Comparison of ENCODE assay signal across 9 mouse cellular contexts in genomic region chr11:87519260-87519659, GRCm38 (mm10). TPM values are rescaled to one million over a fixed set of nuclear protein-coding genes. Genes with fewer than 3 reads are reported as not detected.
DNase-seq lines count a peak whose midpoint lies in the region; ATAC-seq and TF ChIP-seq lines count a peak whose summit lies in the region.
"Had no signal": no experiment of that assay in that cellular context is flagged by ENCODE, and none has a peak within 500 bp of the region (broad histone marks: within the 10 kb centered on the region; RNA-seq: fewer than 3 reads in every experiment).

No protein-coding gene starts in this region.

- DNase-seq in kidney, adult 2 months: peak; percentile 40
- peak; percentile 3 to 24 for DNase-seq in CD8-positive naive resting alpha-beta T cell, adult 2 months (ENCODE audit: low read depth in 2 of 2, low spot score in 2 of 2)
- DNase-seq in adrenal gland, postnatal 10 days: peak; percentile 51
- peak; percentile 61 for DNase-seq in embryonic facial prominence, embryonic 11.5 days (ENCODE audit: low spot score)
- DNase-seq in large intestine, adult 2 months (ENCODE audit: low read depth, low spot score): peak; percentile 32
- peak; percentile 58 for DNase-seq in naive thymus-derived CD4-positive, alpha-beta T cell, adult 2 months (ENCODE audit: low read depth)

- 16% methylated on average over 2 of the region's 2 CpGs for WGBS in kidney, adult 2 months
- WGBS in kidney, embryonic 14.5 days: 6% methylated on average over 2 of the region's 2 CpGs
- 13% methylated on average over 2 of the region's 2 CpGs for WGBS in embryonic facial prominence, embryonic 11.5 days
- 6% methylated on average over 2 of the region's 2 CpGs for WGBS in large intestine, adult 2 months
- WGBS in forebrain, embryonic 13.5 days: 14% methylated on average over 2 of the region's 2 CpGs

- H3K36me3 ChIP-seq in kidney, adult 2 months (ENCODE audit: control insufficient read depth, insufficient read depth, low read length): no peaks in the 10 kb centered on the region
- no peaks in the 10 kb centered on the region for H3K36me3 ChIP-seq in kidney, embryonic 14.5 days (ENCODE audit: control insufficient read depth, insufficient read depth, low read length)
- no peaks in the 10 kb centered on the region for H3K36me3 ChIP-seq in embryonic facial prominence, embryonic 11.5 days (replicated peaks; ENCODE audit: control insufficient read depth, insufficient read depth, low read depth, low read length)
- H3K36me3 ChIP-seq in forebrain, embryonic 13.5 days (ENCODE audit: poor library complexity, severe bottlenecking): no peaks in the 10 kb centered on the region

- H3K4me2 ChIP-seq in kidney, embryonic 14.5 days (replicated peaks; ENCODE audit: low read depth, low read length): no peak overlapping the region
- no peak overlapping the region for H3K4me2 ChIP-seq in embryonic facial prominence, embryonic 11.5 days (ENCODE audit: low read depth, low read length)
- no peak overlapping the region for H3K4me2 ChIP-seq in forebrain, embryonic 13.5 days

- H3K4me1 ChIP-seq in kidney, adult 2 months (ENCODE audit: control insufficient read depth, insufficient read depth, low read length): no peaks in the 10 kb centered on the region
- H3K4me1 ChIP-seq in kidney, embryonic 14.5 days (ENCODE audit: control insufficient read depth, insufficient read depth, low read length): no peaks in the 10 kb centered on the region
- no peaks in the 10 kb centered on the region for H3K4me1 ChIP-seq in embryonic facial prominence, embryonic 11.5 days (ENCODE audit: control insufficient read depth, insufficient read depth, low read length)
- no peaks in the 10 kb centered on the region for H3K4me1 ChIP-seq in forebrain, embryonic 13.5 days

- peak; percentile 73 for TF ChIP-seq CTCF in kidney, adult 2 months (conservative IDR thresholded peaks at IDR 0.05; ENCODE audit: insufficient read depth, insufficient read length, low read depth, low read length)

- no peak overlapping the region for H3K9ac ChIP-seq in kidney, embryonic 14.5 days (ENCODE audit: low read depth, low read length)
- H3K9ac ChIP-seq in embryonic facial prominence, embryonic 11.5 days (replicated peaks; ENCODE audit: low read length): no peak overlapping the region
- no peak overlapping the region for H3K9ac ChIP-seq in forebrain, embryonic 13.5 days

- no peak for TF ChIP-seq POLR2A in kidney, adult 2 months (IDR thresholded peaks at IDR 0.05; ENCODE audit: low read depth, low read length)

- no peak for ATAC-seq in kidney, embryonic 14.5 days (ENCODE audit: low FRiP score, low TSS enrichment)
- no peak for ATAC-seq in embryonic facial prominence, embryonic 11.5 days (replicated peaks; ENCODE audit: insufficient number of reproducible peaks, low FRiP score, low TSS enrichment, low read depth)
- no peak for ATAC-seq in forebrain, embryonic 13.5 days

- no peak overlapping the region for H3K27ac ChIP-seq in kidney, adult 2 months (ENCODE audit: insufficient read depth, low read depth, low read length)
- no peak overlapping the region for H3K27ac ChIP-seq in kidney, embryonic 14.5 days (ENCODE audit: low read depth, low read length)
- no peak overlapping the region for H3K27ac ChIP-seq in embryonic facial prominence, embryonic 11.5 days (replicated peaks; ENCODE audit: low read depth, low read length)
- H3K27ac ChIP-seq in forebrain, embryonic 13.5 days: no peak overlapping the region

- H3K4me3 ChIP-seq in kidney, adult 2 months (ENCODE audit: insufficient read depth, low read depth, low read length): no peak overlapping the region
- H3K4me3 ChIP-seq in kidney, embryonic 14.5 days (ENCODE audit: low read length): no peak overlapping the region
- no peak overlapping the region for H3K4me3 ChIP-seq in embryonic facial prominence, embryonic 11.5 days (ENCODE audit: low read depth, low read length)
- no peak overlapping the region for H3K4me3 ChIP-seq in forebrain, embryonic 13.5 days

- no peaks in the 10 kb centered on the region for H3K27me3 ChIP-seq in kidney, adult 2 months (replicated peaks; ENCODE audit: control insufficient read depth, insufficient read depth, low read length)
- H3K27me3 ChIP-seq in kidney, embryonic 14.5 days (ENCODE audit: control insufficient read depth, insufficient read depth, low read length): no peaks in the 10 kb centered on the region
- H3K27me3 ChIP-seq in embryonic facial prominence, embryonic 11.5 days (ENCODE audit: control insufficient read depth, insufficient read depth, low read length): no peaks in the 10 kb centered on the region
- no peaks in the 10 kb centered on the region for H3K27me3 ChIP-seq in forebrain, embryonic 13.5 days

- H3K9me3 ChIP-seq in kidney, embryonic 14.5 days (ENCODE audit: control insufficient read depth, low read length): no peaks in the 10 kb centered on the region
- no peaks in the 10 kb centered on the region for H3K9me3 ChIP-seq in embryonic facial prominence, embryonic 11.5 days (replicated peaks; ENCODE audit: control insufficient read depth, low read length)
- H3K9me3 ChIP-seq in forebrain, embryonic 13.5 days (replicated peaks): no peaks in the 10 kb centered on the region

RNA-seq across cellular contexts. Expression of gene Gm11492, which starts 47.2 kb away (rescaled TPM):
- not detected in 2 replicates for polyA plus RNA-seq in kidney, adult 2 months (2012; rRNA removed)
- not detected in 2 replicates for polyA plus RNA-seq in kidney, embryonic 14.5 days (2014; fragmentation: Nextera tagmentation; extraction: Ambion mirVana)
- not detected for total RNA-seq in adrenal gland, postnatal 10 days (2021)
- not detected in 2 replicates for polyA plus RNA-seq in embryonic facial prominence, embryonic 11.5 days (2014; fragmentation: Nextera tagmentation; extraction: Ambion mirVana)
- not detected in 2 replicates for polyA plus RNA-seq in large intestine, adult 2 months (2012; rRNA removed)
- not detected in 2 replicates for polyA plus RNA-seq in forebrain, embryonic 13.5 days (2015; fragmentation: Nextera tagmentation; extraction: Ambion mirVana)
- polyA plus RNA-seq: heart, embryonic 14.5 days had no signal

RNA-seq across cellular contexts. Expression of gene Sept4, which starts 49.4 kb away (rescaled TPM):
- polyA plus RNA-seq in kidney, adult 2 months (2012; rRNA removed): 36.6 and 43.1 TPM in 2 replicates
- 35.6 and 37.9 TPM in 2 replicates for polyA plus RNA-seq in kidney, embryonic 14.5 days (2014; fragmentation: Nextera tagmentation; extraction: Ambion mirVana)
- 10 to 100 TPM; 54.9 to 55.4 TPM for total RNA-seq in adrenal gland, postnatal 10 days (2021)
- 6.6 and 8.3 TPM in 2 replicates for polyA plus RNA-seq in embryonic facial prominence, embryonic 11.5 days (2014; fragmentation: Nextera tagmentation; extraction: Ambion mirVana)
- 20.2 and 28.8 TPM in 2 replicates for polyA plus RNA-seq in large intestine, adult 2 months (2012; rRNA removed)
- polyA plus RNA-seq in forebrain, embryonic 13.5 days (2015; fragmentation: Nextera tagmentation; extraction: Ambion mirVana): 12.0 and 13.4 TPM in 2 replicates
